Mouse (Mus musculus): ENCODE data around the gene Abca8a.

GRCm38 (mm10) chr11:110053681-110054080 lies 42.1 kb downstream of the Abca8a start:
- TF ChIP-seq POLR2A (IDR thresholded peaks at IDR 0.05; ENCODE audit: insufficient read depth, low read depth, low read length), result no peak
- TF ChIP-seq CTCF (IDR thresholded peaks at IDR 0.05; ENCODE audit: insufficient read depth, low read depth, low read length), result no peak

Data from olfactory bulb, adult 2 months (tissue).